Mouse (Mus musculus) CH12.LX (cell line): Measurements from ENCODE around the gene Abhd14a. TPM values are rescaled to one million over a fixed set of nuclear protein-coding genes. Genes with fewer than 3 reads are reported as not detected.

ENCODE experiments used
- DNase-seq: peaks from one replicate; pipeline ENCODE4 v3.0.0-alpha.2; 2013; ENCODE audit errors: extremely low read depth
- H3K27ac ChIP-seq: 2 replicates; pipeline ENCODE4 v1.5.1; 2012; ENCODE audit warnings: low read depth, mild to moderate bottlenecking, control low read depth, moderate library complexity; ENCODE audit not compliant: insufficient read depth
- H3K27me3 ChIP-seq: replicated peaks from 2 replicates; pipeline ENCODE3; 2012; ENCODE audit warnings: inconsistent platforms
- H3K36me3 ChIP-seq, 2 experiments: replicated peaks in 1 of 2; 2 replicates each; pipeline versions ENCODE3 to v1.6.1; 2012; ENCODE audit warnings: inconsistent platforms in 1 of 2, low read length in 1 of 2, mild to moderate bottlenecking in 1 of 2, mixed read lengths in 1 of 2, moderate library complexity in 1 of 2; ENCODE audit not compliant: control insufficient read depth in 1 of 2, insufficient read depth in 1 of 2
- H3K4me1 ChIP-seq, 2 experiments: 2 replicates each; pipeline ENCODE4 v1.6.1; 2012; ENCODE audit warnings: inconsistent platforms in 1 of 2, moderate library complexity in 1 of 2; ENCODE audit not compliant: insufficient read depth in 2 of 2, control insufficient read depth in 1 of 2
- H3K4me2 ChIP-seq: 2 replicates; pipeline ENCODE4 v1.6.1; 2012; ENCODE audit warnings: low read depth, mild to moderate bottlenecking, control low read depth; ENCODE audit not compliant: poor library complexity, insufficient read depth, severe bottlenecking
- H3K4me3 ChIP-seq, 3 experiments: fragments of 150-350 bp in 1 of 3; sonication (generic) in 1 of 3; replicated peaks in 1 of 3; 2 replicates each; pipeline versions ENCODE3 to v1.5.1; 2011 to 2012; ENCODE audit warnings: low read depth in 2 of 3, low read length in 2 of 3, mild to moderate bottlenecking in 2 of 3, moderate library complexity in 2 of 3, control low read depth in 1 of 3, improper control_type of control experiment in 1 of 3, inconsistent platforms in 1 of 3, mixed read lengths in 1 of 3; ENCODE audit not compliant: poor library complexity in 1 of 3
- H3K79me2 ChIP-seq: replicated peaks from 2 replicates; pipeline ENCODE4 v1.6.1; 2012; ENCODE audit warnings: mild to moderate bottlenecking, moderate library complexity; ENCODE audit not compliant: control insufficient read depth, poor library complexity, insufficient read depth, severe bottlenecking; ENCODE audit errors: extremely low read depth
- H3K9ac ChIP-seq: 2 replicates; pipeline ENCODE4 v1.6.1; 2012; ENCODE audit warnings: low read depth, mild to moderate bottlenecking, control low read depth, moderate library complexity; ENCODE audit not compliant: insufficient read depth
- H3K9me3 ChIP-seq: replicated peaks from 2 replicates; pipeline ENCODE3; 2012; ENCODE audit warnings: low read length, inconsistent platforms, mixed read lengths
- BHLHE40 ChIP-seq: IDR thresholded peaks from 2 replicates; pipeline ENCODE4 v1.6.1; 2011; ENCODE audit warnings: mild to moderate bottlenecking, low read depth, low read length, improper control_type of control experiment
- KAT2A ChIP-seq: IDR thresholded peaks from 2 replicates; pipeline ENCODE4 v1.6.1; 2012; ENCODE audit warnings: low read length, improper control_type of control experiment, inconsistent platforms; ENCODE audit not compliant: insufficient replicate concordance
- MEF2A ChIP-seq: IDR thresholded peaks from 2 replicates; pipeline ENCODE4 v1.6.1; 2014; ENCODE audit warnings: low read depth, mild to moderate bottlenecking, inconsistent platforms, low read length, improper control_type of control experiment, borderline replicate concordance
- UBTF ChIP-seq: IDR thresholded peaks from 2 replicates; pipeline ENCODE4 v1.6.1; 2012; ENCODE audit warnings: low read depth, mild to moderate bottlenecking, inconsistent platforms, low read length, improper control_type of control experiment, moderate library complexity
- USF1 ChIP-seq: IDR thresholded peaks from 2 replicates; pipeline ENCODE4 v1.6.1; 2014; ENCODE audit warnings: low read depth, mild to moderate bottlenecking, inconsistent platforms, low read length, improper control_type of control experiment
- ZMIZ1 ChIP-seq: IDR thresholded peaks from 2 replicates; pipeline ENCODE4 v1.6.1; 2012; ENCODE audit warnings: low read depth, mild to moderate bottlenecking, inconsistent platforms, low read length, improper control_type of control experiment
- dilution Hi-C: fragments of 300-500 bp; cut with MboI; formaldehyde crosslinking; loops from 2 replicates; pipeline ENCODE4 v1.14.3; 2020; ENCODE audit warnings: low sequenced_read_pairs; ENCODE audit not compliant: extremely low pct_unique_long_range_greater_than_20kb, extremely low pct_ligation_motif_present
- in situ Hi-C: fragments of 300-500 bp; cut with MboI; formaldehyde crosslinking; loops from 3 replicates; pipeline ENCODE4 v1.14.3; 2019; ENCODE audit warnings: low sequenced_read_pairs, low pct_ligation_motif_present, low pct_unique_long_range_greater_than_20kb, mixed read lengths
- polyA plus RNA-seq: library from polyadenylated mRNA; unstranded; fragments of >175 nt; gene quantifications from 2 replicates; pipeline ENCODE4 v1.2.1, GENCODE M21; 2012; ENCODE audit warnings: low read depth; ENCODE audit not compliant: insufficient read length
- total RNA-seq, 2 experiments: library from RNA; depleted of rRNA; stranded (reverse); fragments of 300-350 nt in 1 of 2; fragments of >200 nt in 1 of 2; gene quantifications; 2 replicates each; pipeline ENCODE4 v1.2.3; 2012 to 2014

Gene Abhd14a
- total and polyA plus RNA-seq, 3 experiments, result 18.2 to 23.3 (median 20.4) TPM

DNA sequence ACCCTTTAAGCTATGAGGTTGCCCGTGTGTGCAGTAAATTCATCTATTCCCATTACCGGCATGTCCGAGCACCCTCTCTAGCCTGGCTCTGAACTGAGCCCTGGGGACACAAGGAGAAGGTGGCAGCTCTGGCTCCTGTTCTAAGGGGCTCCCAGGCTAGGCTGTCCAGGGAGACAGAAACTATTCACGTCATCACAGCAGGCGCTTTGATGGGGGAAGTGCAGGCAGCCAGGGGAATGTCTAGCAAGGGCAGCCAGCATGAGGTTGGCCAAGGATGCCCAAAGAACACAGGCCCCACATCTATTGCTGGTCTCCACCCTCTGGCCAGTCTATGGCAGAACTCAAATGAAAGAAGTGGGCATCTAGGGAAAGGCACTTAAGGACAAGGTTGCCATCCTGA, 10.4 kb upstream of the Abhd14a start:
- H3K9ac ChIP-seq, result no peak overlapping the region
- no peak overlapping the region for H3K27ac ChIP-seq
- H3K4me1 ChIP-seq, result peaks cover 20 to 49% of the 10 kb centered on the region in 2 experiments
- no peak for TF ChIP-seq UBTF
- peaks cover 20 to 58% of the 10 kb centered on the region in 2 experiments for H3K36me3 ChIP-seq
- no peak overlapping the region for H3K4me3 ChIP-seq
- H3K27me3 ChIP-seq, result no peaks in the 10 kb centered on the region
- no peak overlapping the region for H3K4me2 ChIP-seq
- dilution Hi-C loops (no loop called here), in situ Hi-C loops (no loop called here)
- no peaks in the 10 kb centered on the region for H3K79me2 ChIP-seq
- DNase-seq, result no peak
- H3K9me3 ChIP-seq, result no peaks in the 10 kb centered on the region

DNA sequence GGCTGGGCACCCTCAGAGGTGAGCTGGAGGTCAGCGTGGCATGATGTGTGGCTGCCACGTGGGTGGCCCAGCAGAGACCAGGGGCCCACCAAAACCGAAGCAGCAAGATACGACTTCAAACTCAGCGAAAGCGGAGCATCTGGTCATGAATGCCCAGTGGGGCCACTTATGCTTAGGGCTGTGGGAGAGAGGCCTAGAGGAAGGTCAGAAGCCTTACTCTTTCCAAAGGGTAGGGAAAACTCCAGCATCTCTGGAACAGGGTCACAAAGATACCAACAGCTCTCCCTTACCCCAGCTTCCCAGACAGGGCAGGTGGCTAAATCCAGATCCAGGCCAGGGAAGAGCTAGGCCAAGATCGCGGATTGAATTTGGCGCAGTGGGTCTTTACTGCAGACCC, 9.7 kb upstream of the Abhd14a start:
- Histone ChIP-seq H3K9ac (no peak overlapping the region), H3K4me2 (no peak overlapping the region), H3K27ac (no peak overlapping the region), H3K36me3 (peaks cover 15 to 52% of the 10 kb centered on the region in 2 experiments), H3K4me1 (peaks cover 27 to 57% of the 10 kb centered on the region in 2 experiments), H3K79me2 (no peaks in the 10 kb centered on the region), H3K27me3 (no peaks in the 10 kb centered on the region), H3K4me3 (no peak overlapping the region), H3K9me3 (no peaks in the 10 kb centered on the region)
- no peak for DNase-seq
- dilution Hi-C loops (no loop called here), in situ Hi-C loops (no loop called here)
- TF ChIP-seq ZMIZ1 (no peak), BHLHE40 (no peak)

DNA sequence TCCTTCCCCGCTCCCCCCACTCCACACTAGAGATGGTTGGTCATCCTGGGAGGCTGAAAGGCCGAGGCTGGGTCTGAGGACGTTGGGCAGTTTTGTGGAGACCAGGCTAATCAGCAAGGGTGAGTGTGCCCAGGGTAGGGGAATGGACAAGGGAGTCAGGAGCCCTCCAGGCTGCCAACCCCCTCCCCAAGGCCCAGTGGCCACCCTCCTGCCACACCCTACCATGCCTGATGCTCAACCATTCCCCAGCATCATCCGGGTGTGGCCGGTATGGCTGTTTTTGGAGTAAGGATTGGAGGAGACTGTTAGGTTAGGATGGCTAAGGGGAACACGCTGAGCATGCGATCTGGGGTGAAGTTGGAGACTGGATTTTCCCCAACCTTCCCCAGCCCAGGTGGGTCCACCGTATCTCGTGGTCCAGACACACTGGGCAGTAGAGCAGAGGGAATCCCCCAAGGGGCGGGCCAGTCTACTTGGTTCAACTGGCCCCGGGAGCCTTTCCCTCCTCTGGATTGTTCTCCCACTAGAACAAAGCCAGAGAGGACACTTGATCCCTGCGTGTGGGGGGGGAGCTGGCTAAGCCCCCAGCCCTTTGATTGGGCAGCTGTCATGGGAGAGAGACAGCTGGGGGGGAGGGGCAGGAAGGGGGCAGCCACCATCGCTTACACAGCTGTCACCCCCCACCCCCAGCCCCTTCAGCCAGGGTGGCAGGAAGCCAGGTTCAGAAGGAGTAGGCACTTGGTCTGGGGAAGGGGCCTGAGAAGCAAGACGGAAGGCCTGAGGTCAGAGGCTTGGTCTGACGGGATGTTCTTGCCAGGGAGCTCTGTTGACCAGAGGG, 9.1 kb upstream of the Abhd14a start:
- H3K4me3 ChIP-seq, result no peak overlapping the region
- in situ Hi-C loops, result no loop called here
- no peaks in the 10 kb centered on the region for H3K27me3 ChIP-seq
- peaks cover 10 to 52% of the 10 kb centered on the region in 2 experiments for H3K36me3 ChIP-seq
- no peak overlapping the region for H3K4me2 ChIP-seq
- H3K9ac ChIP-seq, result no peak overlapping the region
- no peak overlapping the region for H3K27ac ChIP-seq
- H3K9me3 ChIP-seq, result no peaks in the 10 kb centered on the region
- TF ChIP-seq MEF2A, result no peak
- no peak for TF ChIP-seq USF1
- no peak for TF ChIP-seq KAT2A
- dilution Hi-C loops, result no loop called here
- no peak for DNase-seq
- peaks cover 27 to 63% of the 10 kb centered on the region in 2 experiments for H3K4me1 ChIP-seq
- H3K79me2 ChIP-seq, result no peaks in the 10 kb centered on the region
